Mouse (Mus musculus) liver, embryonic 14.5 days (tissue): ENCODE data around the gene Hspb9.

ENCODE experiments used
- CTCF ChIP-seq: IDR thresholded peaks from 2 replicates; pipeline ENCODE4 v1.5.1; 2016; ENCODE audit warnings: antibody characterized with exemption, low read depth, control low read depth
- EP300 ChIP-seq: IDR thresholded peaks from 2 replicates; pipeline ENCODE4 v1.6.1; 2016; ENCODE audit warnings: antibody characterized with exemption, low read depth

- TF ChIP-seq CTCF, result peak; percentile 55
- TF ChIP-seq EP300, result no peak
Measured at GRCm38 (mm10) chr11:100759611-100760233, 46.1 kb downstream of the Hspb9 start, which contains the start of gene Kcnh4.
